Mouse (Mus musculus) forelimb bud, embryonic 11.5 days (tissue): ENCODE measurements at regions not wholly inside any gene's neighbourhood (a gene's known extent, or its start where the extent isn't known, plus 50 kb on each side); places are given as distances from the start of the nearest gene placed in this dataset.
A peak's percentile ranks its signal among the peaks of the same experiment; 100 is the strongest.

Source experiments
- DNase-seq: peaks from one replicate; pipeline ENCODE4 v3.0.0-alpha.2; 2012; ENCODE audit warnings: low read depth, low spot score

DNA sequence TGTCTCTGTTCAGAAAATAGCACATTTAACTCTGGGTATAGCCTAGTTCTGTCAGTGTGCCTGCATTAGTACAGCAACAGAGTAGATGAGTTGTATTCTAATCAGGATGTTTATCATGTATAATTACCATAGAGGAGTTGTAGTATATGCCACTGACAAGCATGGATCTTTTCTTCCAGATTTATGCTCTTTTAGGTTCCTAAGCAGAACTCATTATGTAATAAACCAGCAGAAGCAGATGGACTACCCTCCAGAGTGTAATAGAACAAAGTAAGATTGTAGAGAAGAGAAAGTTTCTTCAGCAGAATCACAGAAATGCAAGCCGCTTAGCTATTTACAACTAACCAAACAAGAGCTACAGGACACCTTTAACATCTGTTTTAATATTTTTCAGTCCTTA lies 517.2 kb upstream of the Epha5 start:
- DNase-seq = no peak

GRCm38 (mm10) chr5:84917631-84918292 lies 500.6 kb upstream of the Epha5 start:
- peak; percentile 35 for DNase-seq

- no peak for DNase-seq
Observed at GRCm38 (mm10) chr5:84901669-84902068, 484.5 kb upstream of the Epha5 start.

GRCm38 (mm10) chr5:84897535-84897934 lies 480.4 kb upstream of the Epha5 start:
- no peak for DNase-seq

GRCm38 (mm10) chr5:84853622-84854021 lies 436.4 kb upstream of the Epha5 start:
- no peak for DNase-seq

- no peak for DNase-seq
Observed at GRCm38 (mm10) chr5:84849175-84849574, 432.0 kb upstream of the Epha5 start.

GRCm38 (mm10) chr5:84848765-84849164 lies 431.6 kb upstream of the Epha5 start:
- no peak for DNase-seq

DNA sequence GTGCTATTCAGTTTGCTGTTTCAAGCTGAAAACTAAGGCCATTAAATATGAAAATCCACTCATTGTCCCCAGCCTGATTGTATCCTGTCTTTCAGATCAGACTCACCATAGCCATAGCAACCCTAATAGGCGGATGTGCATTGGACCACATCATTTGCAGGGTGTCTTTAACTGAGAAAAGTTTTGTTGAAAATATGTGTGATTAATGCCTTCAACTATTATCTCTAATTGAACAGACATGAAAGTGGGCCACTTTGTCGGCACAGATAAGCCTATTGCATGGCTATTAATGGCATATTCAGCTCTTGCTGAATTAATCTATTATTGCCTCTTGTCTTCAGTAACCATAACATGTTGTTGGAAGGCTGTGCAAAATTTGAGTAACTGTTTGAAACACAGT lies 394.3 kb upstream of the Epha5 start:
- DNase-seq = no peak

DNA sequence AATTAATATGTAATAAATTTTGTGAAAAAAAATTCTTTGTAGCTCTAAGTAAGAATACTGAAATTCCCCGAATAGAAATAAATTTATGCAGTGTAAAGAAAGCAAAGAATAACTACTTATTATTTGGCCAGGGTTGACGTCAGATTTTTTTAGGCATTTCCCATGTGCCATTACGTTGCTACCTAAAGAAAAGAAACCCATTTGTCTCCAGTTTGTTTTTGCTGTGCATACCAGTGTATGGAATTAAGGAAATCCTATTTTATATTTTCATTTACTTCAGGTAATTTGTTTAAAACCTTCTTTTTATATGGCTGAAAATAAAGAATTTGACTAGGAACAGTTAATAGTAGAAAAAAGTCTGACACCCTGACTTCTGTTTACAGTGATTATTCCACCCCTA lies 393.7 kb upstream of the Epha5 start:
- DNase-seq = no peak

DNA sequence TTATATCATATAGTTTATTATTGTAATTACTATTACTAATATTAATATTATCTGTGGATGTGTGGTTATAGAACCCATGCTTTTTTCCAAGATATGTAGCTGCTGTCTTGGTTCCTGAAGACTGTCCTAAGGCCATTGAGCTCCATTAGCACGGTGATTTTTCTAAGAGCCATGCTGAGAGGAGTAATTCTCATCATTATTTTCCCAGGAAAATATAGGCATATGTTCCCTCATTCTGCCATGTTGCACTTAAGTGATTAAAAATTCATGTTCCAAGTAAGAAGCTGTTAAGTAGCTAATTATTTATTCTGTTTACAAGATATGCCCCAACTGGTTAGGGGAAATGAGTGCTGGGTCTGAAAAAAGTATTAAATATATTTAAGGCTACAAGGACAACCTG lies 345.4 kb upstream of the Epha5 start:
- no peak for DNase-seq

DNA sequence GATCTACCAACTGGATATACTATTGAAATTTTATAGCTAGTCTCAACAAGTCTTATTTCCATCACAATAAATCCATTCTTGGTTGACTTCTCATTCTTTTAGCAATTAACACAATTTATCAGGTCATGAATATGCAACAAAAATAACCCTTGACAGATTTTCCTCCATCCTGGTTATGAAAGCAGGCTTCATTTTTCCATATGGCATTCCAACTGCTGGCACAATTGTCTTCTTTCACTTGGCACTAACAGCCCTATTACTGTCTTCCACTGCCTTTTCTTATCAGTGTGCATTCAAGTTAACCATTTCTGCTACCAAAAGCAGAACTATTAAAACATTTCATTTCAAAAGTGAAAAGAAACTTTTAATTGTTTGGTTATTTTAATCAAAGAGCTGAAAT lies 334.9 kb upstream of the Epha5 start:
- no peak for DNase-seq

DNA sequence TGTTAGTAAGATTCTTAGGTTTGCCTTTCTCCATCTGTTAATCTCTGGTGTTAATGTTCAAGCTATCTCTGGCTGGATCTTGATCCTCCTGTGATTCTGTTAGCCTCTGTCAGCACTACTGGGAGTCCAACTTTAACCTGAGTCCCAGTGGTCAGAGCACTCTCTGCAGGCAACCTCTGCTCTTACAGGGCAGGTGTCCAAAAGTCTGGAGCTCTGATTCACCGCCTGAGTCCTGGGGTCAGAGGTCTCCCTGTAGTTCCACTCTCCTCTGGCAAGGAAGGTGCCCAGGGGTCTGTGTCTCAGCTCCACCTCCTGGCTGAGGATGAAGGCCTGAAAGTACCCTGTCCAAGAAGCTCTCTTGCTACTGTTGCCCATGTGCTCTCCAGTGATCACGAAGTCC lies 288.3 kb upstream of the Epha5 start:
- DNase-seq = no peak

GRCm38 (mm10) chr5:84690334-84691258 lies 273.4 kb upstream of the Epha5 start:
- DNase-seq = no peak

DNA sequence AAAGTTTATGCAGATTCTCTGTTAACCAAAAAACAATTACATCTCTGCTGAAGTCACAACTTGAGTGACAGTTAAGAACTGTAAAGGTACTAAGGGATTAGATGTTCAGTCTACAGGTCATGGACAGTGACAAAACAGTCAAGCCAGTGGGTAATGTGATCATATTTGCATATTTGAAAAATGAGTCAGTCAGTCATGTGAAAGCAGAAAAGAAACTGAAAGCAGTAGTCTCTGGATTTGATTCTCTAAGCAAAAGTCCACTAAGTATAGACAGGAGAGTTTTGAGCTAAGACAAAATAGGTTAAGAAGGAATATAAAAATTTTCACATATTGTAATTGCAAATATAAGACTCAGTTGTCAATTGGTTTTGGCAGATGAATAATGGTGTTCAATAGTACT lies 270.4 kb upstream of the Epha5 start:
- no peak for DNase-seq

- DNase-seq = no peak
Observed at GRCm38 (mm10) chr5:84655171-84655570, 238.0 kb upstream of the Epha5 start.

DNA sequence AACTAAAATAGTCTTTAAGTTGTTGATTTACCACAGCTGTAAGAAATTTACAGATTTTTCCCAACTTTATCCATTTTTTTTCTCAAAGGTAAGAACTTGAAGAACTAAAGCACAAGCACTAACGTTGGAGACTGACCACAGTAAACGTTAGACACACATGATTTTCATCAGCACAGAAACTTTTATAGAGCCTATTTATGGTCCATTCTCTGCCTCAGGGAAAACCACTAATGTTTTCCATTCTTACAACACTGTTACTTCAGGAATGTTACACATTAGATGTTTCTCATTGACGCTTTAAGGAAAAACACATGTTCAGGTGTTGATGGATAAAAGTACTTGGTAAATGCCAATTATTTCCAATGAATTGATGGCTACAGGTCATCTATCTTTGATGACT lies 218.3 kb upstream of the Epha5 start:
- DNase-seq = peak; percentile 81

GRCm38 (mm10) chr5:84632851-84633250 lies 215.7 kb upstream of the Epha5 start:
- no peak for DNase-seq

GRCm38 (mm10) chr5:84618194-84618593 lies 201.0 kb upstream of the Epha5 start:
- DNase-seq = no peak

DNA sequence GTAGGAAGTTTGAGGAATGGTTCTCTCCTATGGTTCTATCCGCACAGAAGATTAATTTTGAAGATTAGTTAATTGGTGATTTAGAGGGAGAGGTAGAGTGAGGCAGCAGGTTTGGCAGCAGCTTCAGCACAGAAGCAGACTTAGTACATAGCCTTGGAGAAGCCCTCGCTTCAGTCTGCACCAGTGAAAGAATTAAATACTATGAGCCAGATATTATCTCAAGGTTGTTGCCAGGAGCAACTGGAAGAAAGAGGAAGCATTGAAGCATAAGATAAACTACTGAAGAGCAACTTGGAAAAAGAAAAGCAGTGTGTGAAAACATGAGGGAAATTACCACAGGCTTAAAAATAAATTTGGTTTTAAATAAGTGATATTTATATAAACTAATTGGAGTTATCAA lies 191.5 kb upstream of the Epha5 start:
- no peak for DNase-seq

- DNase-seq = no peak
Observed at GRCm38 (mm10) chr5:84565311-84565946, 148.2 kb upstream of the Epha5 start.

GRCm38 (mm10) chr5:84519836-84520235 lies 102.7 kb upstream of the Epha5 start:
- DNase-seq = no peak

GRCm38 (mm10) chr5:84510144-84510543 lies 93.0 kb upstream of the Epha5 start:
- no peak for DNase-seq

- DNase-seq = no peak
Observed at GRCm38 (mm10) chr5:84480978-84481377, 63.8 kb upstream of the Epha5 start.
